Mouse (Mus musculus) midbrain, postnatal 0 days (tissue): ENCODE results near the gene Dpp6. TPM values are rescaled to one million over a fixed set of nuclear protein-coding genes. Genes with fewer than 3 reads are reported as not detected.

Experiments
- ATAC-seq: fragments of 200-750 bp; cut with Nextera tagmentation; 2 replicates; pipeline ENCODE4 v1.8.0; 2017; ENCODE audit warnings: moderate number of reproducible peaks, mild to moderate bottlenecking, moderate TSS enrichment, moderate library complexity; ENCODE audit not compliant: low FRiP score
- DNase-seq: peaks from one replicate; pipeline ENCODE4 v3.0.0-alpha.2; 2015; ENCODE audit warnings: low spot score
- H3K27ac ChIP-seq: fragments of 300-500 bp; sonication (generic); 2 replicates; pipeline ENCODE4 v1.5.1; 2014; ENCODE audit warnings: low read depth, mild to moderate bottlenecking, low read length, mixed read lengths
- H3K27me3 ChIP-seq: fragments of 300-500 bp; sonication (generic); 2 replicates; pipeline ENCODE4 v1.6.1; 2014; ENCODE audit warnings: low read length, control low read depth, mixed read lengths; ENCODE audit not compliant: insufficient read depth
- H3K36me3 ChIP-seq: fragments of 300-500 bp; sonication (generic); 2 replicates; pipeline ENCODE4 v1.6.1; 2014; ENCODE audit warnings: low read length, control low read depth, mixed read lengths; ENCODE audit not compliant: insufficient read depth
- H3K4me1 ChIP-seq: fragments of 300-500 bp; sonication (generic); 2 replicates; pipeline ENCODE4 v1.6.1; 2014; ENCODE audit warnings: mild to moderate bottlenecking, control low read depth, antibody characterized with exemption, low read length, mixed read lengths; ENCODE audit not compliant: insufficient read depth
- H3K4me2 ChIP-seq: fragments of 300-500 bp; sonication (generic); 2 replicates; pipeline ENCODE4 v1.6.1; 2014; ENCODE audit warnings: low read depth, mild to moderate bottlenecking, low read length, mixed read lengths; ENCODE audit not compliant: poor library complexity, severe bottlenecking
- H3K4me3 ChIP-seq: fragments of 300-500 bp; sonication (generic); 2 replicates; pipeline ENCODE4 v1.5.1; 2014; ENCODE audit warnings: low read depth, mild to moderate bottlenecking, low read length, moderate library complexity
- H3K9ac ChIP-seq: fragments of 300-500 bp; sonication (generic); replicated peaks from 2 replicates; pipeline ENCODE4 v1.6.1; 2014; ENCODE audit warnings: mild to moderate bottlenecking, low read length, moderate library complexity, mixed read lengths; ENCODE audit not compliant: poor library complexity, severe bottlenecking
- H3K9me3 ChIP-seq: fragments of 300-500 bp; sonication (generic); 2 replicates; pipeline ENCODE4 v1.6.1; 2016; ENCODE audit warnings: low read length, control low read depth
- CTCF ChIP-seq: IDR thresholded peaks from 2 replicates; pipeline ENCODE4 v1.5.1; 2016; ENCODE audit warnings: antibody characterized with exemption, mild to moderate bottlenecking
- WGBS: fragments of 180-500 bp; shearing (Covaris S2); extraction: QIAGEN DNeasy Blood & Tissue Kit; methylation state at CpG from one replicate; pipeline ENCODE4 v1.1.7; 2014; 5-methylcytosine and 5-hydroxymethylcytosine counted together
- polyA plus RNA-seq: library from polyadenylated mRNA; unstranded; fragments of >200 nt; fragmentation: Nextera tagmentation; extraction: Ambion mirVana; gene quantifications from 2 replicates; pipeline ENCODE4 v1.2.1, GENCODE M21; 2015
- total RNA-seq: library from RNA; depleted of rRNA; stranded (reverse); fragments of >200 nt; gene quantifications from 2 replicates; pipeline ENCODE4 v1.2.3, GENCODE M21; 2014

Dpp6 gene
- total and polyA plus RNA-seq, 2 experiments from 2014 or later: 88.6 to 169 TPM

DNA sequence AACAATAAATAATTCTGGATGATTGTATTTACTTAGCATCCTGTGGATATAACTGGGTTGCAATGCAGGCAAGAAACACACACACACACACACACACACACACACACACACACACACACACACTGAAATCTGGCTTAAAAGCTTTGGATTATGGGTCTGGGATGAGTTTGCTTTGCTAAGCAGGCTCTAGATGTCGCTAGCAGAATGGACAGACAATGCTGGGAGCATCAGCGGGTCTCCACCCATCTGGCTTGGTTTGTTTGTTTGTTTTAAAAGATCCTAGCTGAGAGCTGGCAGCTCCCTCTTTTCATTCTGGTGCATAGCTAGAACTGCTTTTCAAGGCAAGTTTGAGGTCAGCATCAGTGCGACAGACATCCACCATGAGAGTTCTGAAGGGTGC lies 234.2 kb downstream of the Dpp6 start:
- H3K27me3 ChIP-seq: no peaks in the 10 kb centered on the region
- no peaks in the 10 kb centered on the region for H3K9me3 ChIP-seq
- no peak overlapping the region for H3K9ac ChIP-seq
- H3K36me3 ChIP-seq: no peaks in the 10 kb centered on the region
- ATAC-seq (no peak), DNase-seq (peak; percentile 86)
- WGBS: 33% methylated on average over 3 of the region's 3 CpGs
- H3K4me2 ChIP-seq: peak overlapping the region; percentile 90
- no peak overlapping the region for H3K27ac ChIP-seq
- TF ChIP-seq CTCF: peak; percentile 75
- peak overlapping the region; percentile 17; the same call in 1 of the 2 replicates for H3K4me3 ChIP-seq
- peaks cover 4% of the 10 kb centered on the region for H3K4me1 ChIP-seq

DNA sequence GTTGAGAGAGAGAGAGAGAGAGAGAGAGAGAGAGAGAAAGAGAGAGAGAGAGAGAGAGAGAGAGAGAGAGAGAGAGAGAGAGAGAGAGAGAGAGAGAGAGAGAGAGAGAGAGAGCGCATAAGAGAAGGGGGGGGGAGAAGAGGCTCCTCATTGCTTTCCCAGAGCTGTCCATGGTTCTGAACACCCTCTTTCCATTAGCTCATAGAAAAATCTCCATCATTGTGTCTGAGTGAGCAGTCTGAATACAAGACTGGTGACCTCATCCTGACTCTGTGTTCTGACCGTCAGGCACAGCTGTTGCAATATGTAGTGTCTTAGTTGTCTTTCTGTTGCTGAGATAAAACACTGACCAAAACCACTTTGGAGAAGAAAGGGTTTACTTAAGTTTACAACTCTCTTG lies 235.4 kb downstream of the Dpp6 start:
- peaks cover 4% of the 10 kb centered on the region for H3K4me1 ChIP-seq
- H3K9ac ChIP-seq: no peak overlapping the region
- no peak overlapping the region for H3K4me3 ChIP-seq
- no peak for ATAC-seq
- no peak overlapping the region for H3K4me2 ChIP-seq
- DNase-seq: no peak
- TF ChIP-seq CTCF: no peak
- H3K27ac ChIP-seq: no peak overlapping the region
- 36% methylated on average over 2 of the region's 2 CpGs for WGBS
- no peaks in the 10 kb centered on the region for H3K36me3 ChIP-seq
- no peaks in the 10 kb centered on the region for H3K9me3 ChIP-seq
- no peaks in the 10 kb centered on the region for H3K27me3 ChIP-seq

DNA sequence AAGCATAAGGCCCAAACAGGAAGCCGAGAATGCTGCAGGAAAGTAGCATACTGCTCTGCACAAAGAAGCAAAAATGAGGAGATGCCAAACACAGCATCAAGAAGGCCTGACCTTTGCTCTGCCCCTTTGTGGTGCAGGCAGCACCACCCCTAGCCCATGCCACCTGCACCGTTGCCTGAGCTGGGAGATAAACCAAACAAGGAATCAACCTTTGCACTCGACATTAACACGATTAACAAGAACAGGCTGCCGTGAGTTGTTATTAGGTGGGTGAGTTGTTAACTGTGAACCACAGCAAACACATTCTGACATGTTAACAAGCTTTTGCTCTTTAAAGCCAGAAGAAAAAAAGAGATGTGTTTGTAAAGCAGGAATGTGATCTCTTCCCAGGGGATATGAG lies 239.4 kb downstream of the Dpp6 start:
- no peak for ATAC-seq
- Histone ChIP-seq H3K9ac (no peak overlapping the region), H3K27ac (no peak overlapping the region), H3K27me3 (no peaks in the 10 kb centered on the region), H3K4me3 (no peak overlapping the region), H3K4me1 (peaks cover 5% of the 10 kb centered on the region; the same call in 1 of the 2 replicates), H3K4me2 (no peak overlapping the region), H3K9me3 (no peaks in the 10 kb centered on the region), H3K36me3 (no peaks in the 10 kb centered on the region)
- no peak for TF ChIP-seq CTCF
- WGBS: 60% methylated on average over 5 of the region's 5 CpGs
- DNase-seq: no peak

GRCm38 (mm10) chr5:27060114-27060513 lies 243.1 kb downstream of the Dpp6 start:
- H3K9me3 ChIP-seq: no peaks in the 10 kb centered on the region
- no peaks in the 10 kb centered on the region for H3K36me3 ChIP-seq
- ATAC-seq: 0 out of 2 replicates have a peak, but pooled peaks have one; percentile 27
- 0 out of 2 replicates have a peak overlapping the region, but pooled peaks have one; percentile 21 for H3K27ac ChIP-seq
- H3K4me3 ChIP-seq: no peak overlapping the region
- H3K9ac ChIP-seq: no peak overlapping the region
- H3K4me1 ChIP-seq: peaks cover 5% of the 10 kb centered on the region; the same call in 1 of the 2 replicates
- no peak for DNase-seq
- H3K4me2 ChIP-seq: no peak overlapping the region
- no peaks in the 10 kb centered on the region for H3K27me3 ChIP-seq
- TF ChIP-seq CTCF: no peak
- WGBS: 56% methylated on average over 4 of the region's 4 CpGs

DNA sequence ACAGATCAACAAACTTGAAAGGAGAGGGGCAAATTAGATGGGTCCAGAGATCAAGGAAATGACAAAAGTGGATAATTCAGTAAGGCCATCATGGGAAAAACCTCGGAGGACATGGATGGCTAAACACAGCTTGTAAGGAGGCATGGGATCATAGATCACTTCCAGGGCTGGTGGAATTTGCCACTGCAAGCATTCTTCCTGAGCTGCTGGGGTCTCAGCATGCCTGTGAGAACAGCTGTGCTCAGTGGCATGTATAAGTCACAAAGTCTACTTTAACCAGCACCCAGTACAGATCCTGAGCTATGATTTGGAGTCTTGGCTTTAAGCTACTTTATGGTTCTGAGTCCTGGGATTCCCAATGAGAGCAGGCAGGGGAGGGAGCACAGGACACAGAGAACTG lies 246.9 kb downstream of the Dpp6 start:
- DNase-seq (no peak), ATAC-seq (no peak)
- H3K9ac ChIP-seq: no peak overlapping the region
- 46% methylated on average over 1 of the region's 1 CpGs for WGBS
- no peak overlapping the region for H3K4me2 ChIP-seq
- no peaks in the 10 kb centered on the region for H3K9me3 ChIP-seq
- H3K4me1 ChIP-seq: peaks cover 5% of the 10 kb centered on the region; the same call in 1 of the 2 replicates
- H3K27ac ChIP-seq: no peak overlapping the region
- no peaks in the 10 kb centered on the region for H3K27me3 ChIP-seq
- H3K4me3 ChIP-seq: no peak overlapping the region
- TF ChIP-seq CTCF: no peak
- no peaks in the 10 kb centered on the region for H3K36me3 ChIP-seq

- no peak overlapping the region for H3K4me3 ChIP-seq
- WGBS: 66% methylated on average over 4 of the region's 4 CpGs
- H3K9me3 ChIP-seq: no peaks in the 10 kb centered on the region
- no peaks in the 10 kb centered on the region for H3K27me3 ChIP-seq
- no peak overlapping the region for H3K9ac ChIP-seq
- DNase-seq (no peak), ATAC-seq (no peak)
- no peaks in the 10 kb centered on the region for H3K36me3 ChIP-seq
- H3K4me1 ChIP-seq: no peaks in the 10 kb centered on the region
- no peak overlapping the region for H3K27ac ChIP-seq
- no peak overlapping the region for H3K4me2 ChIP-seq
- TF ChIP-seq CTCF: no peak
Measured at GRCm38 (mm10) chr5:27066837-27067236, 249.8 kb downstream of the Dpp6 start.
